Mouse (Mus musculus) G1E (cell line): ENCODE measurements at regions not wholly inside any gene's neighbourhood (a gene's known extent, or its start where the extent isn't known, plus 50 kb on each side); places are given as distances from the start of the nearest gene placed in this dataset.

ENCODE experiments used
- CTCF ChIP-seq: IDR thresholded peaks from 2 replicates; pipeline ENCODE4 v1.5.1; 2012; ENCODE audit warnings: low read depth, low read length, inconsistent platforms, mixed read lengths
- GATA1 ChIP-seq: IDR thresholded peaks from 2 replicates; pipeline ENCODE4 v1.6.1; 2012; ENCODE audit warnings: borderline replicate concordance, low read length, inconsistent platforms, mixed read lengths
- GATA2 ChIP-seq: IDR thresholded peaks from 2 replicates; pipeline ENCODE4 v1.6.1; 2012; ENCODE audit warnings: low read depth, low read length, inconsistent platforms, borderline replicate concordance
- TAL1 ChIP-seq: conservative IDR thresholded peaks from 2 replicates; pipeline ENCODE4 v1.6.1; 2012; ENCODE audit warnings: low read depth, low read length, inconsistent platforms, mixed read lengths

GRCm38 (mm10) chr15:93653378-93653777 lies 57.7 kb upstream of the Prickle1 start:
- TF ChIP-seq CTCF, result no peak
- no peak for TF ChIP-seq GATA1
- no peak for TF ChIP-seq TAL1
- TF ChIP-seq GATA2, result no peak
